Mouse (Mus musculus): Measurements from ENCODE around the gene Trim39.

GRCm38 (mm10) chr17:36225231-36225824 lies 46.7 kb downstream of the Trim39 start:
- TF ChIP-seq POLR2A (IDR thresholded peaks at IDR 0.05; ENCODE audit: borderline replicate concordance, control insufficient read depth, low read depth, low read length) (no peak), CTCF (IDR thresholded peaks at IDR 0.05; ENCODE audit: control insufficient read depth, insufficient read depth, low read length) (no peak)

All from bone marrow, adult 2 months (tissue).